Mouse (Mus musculus): ENCODE data around the gene Lingo3. TPM values are rescaled to one million over a fixed set of nuclear protein-coding genes. Genes with fewer than 3 reads are reported as not detected.
A peak's percentile ranks its signal among the peaks of the same experiment; 100 is the strongest.
"Not testable (repeated sequence)": the region's sequence is repeated elsewhere in the genome, so short reads cannot be mapped to it uniquely, and the experiment has no call there.

The Lingo3 gene
- polyA plus RNA-seq, 1 experiment from 2014 or later = 16.9 TPM

DNA sequence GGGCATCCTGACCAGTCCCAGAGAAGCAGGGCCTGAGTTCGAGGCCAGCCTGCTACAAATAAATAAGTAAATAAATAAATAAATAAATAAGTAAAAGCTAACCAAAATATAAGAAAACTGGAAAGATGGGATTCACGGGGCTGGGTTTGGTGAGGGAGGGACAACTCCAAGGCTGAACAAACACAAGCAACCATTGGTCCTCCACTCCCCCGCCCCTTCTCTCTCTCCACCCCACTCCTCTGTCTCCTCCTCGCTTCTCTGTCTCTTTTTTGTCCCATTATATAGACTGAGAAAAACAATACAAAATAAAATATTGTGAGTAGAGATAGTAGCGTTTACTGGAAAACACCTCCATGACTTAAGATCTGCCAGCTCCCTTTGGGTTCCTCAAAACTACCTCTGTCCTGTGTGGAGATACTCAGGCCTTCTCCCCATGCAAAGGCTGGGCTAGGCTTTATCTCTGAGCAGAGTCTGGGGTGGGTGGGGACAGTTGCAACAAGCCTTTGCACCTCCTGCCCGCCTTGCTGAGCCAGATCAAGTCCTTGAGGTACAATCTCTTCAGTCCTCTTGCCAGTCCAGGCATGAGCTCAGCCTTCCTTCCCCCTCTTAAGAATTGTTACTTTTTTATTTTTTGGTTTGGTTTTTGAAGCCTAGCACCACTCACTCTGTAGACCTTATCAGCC is 25.1 kb downstream of the Lingo3 start:
- ATAC-seq = no peak
- Histone ChIP-seq H3K27ac (ENCODE audit: low read length) (no peak overlapping the region), H3K4me1 (ENCODE audit: control insufficient read depth, insufficient read depth, low read length) (no peaks in the 10 kb centered on the region), H3K4me3 (ENCODE audit: low read depth, low read length) (no peak overlapping the region), H3K4me2 (ENCODE audit: low read length) (no peak overlapping the region), H3K9ac (ENCODE audit: low read depth, low read length) (no peak overlapping the region), H3K9me3 (replicated peaks; ENCODE audit: control insufficient read depth, low read length, poor library complexity, severe bottlenecking) (no peaks in the 10 kb centered on the region), H3K36me3 (ENCODE audit: control insufficient read depth, insufficient read depth, low read length) (no peaks in the 10 kb centered on the region), H3K27me3 (ENCODE audit: control insufficient read depth, insufficient read depth, low read depth, low read length) (no peaks in the 10 kb centered on the region)
- WGBS = 61% methylated on average over 6 of the region's 6 CpGs

GRCm38 (mm10) chr10:80817955-80818354 is 25.9 kb downstream of the Lingo3 start:
- H3K4me1 ChIP-seq (ENCODE audit: control insufficient read depth, insufficient read depth, low read length); H3K4me2 ChIP-seq (ENCODE audit: low read length); H3K4me3 ChIP-seq (ENCODE audit: low read depth, low read length); H3K9me3 ChIP-seq (replicated peaks; ENCODE audit: control insufficient read depth, low read length, poor library complexity, severe bottlenecking); H3K9ac ChIP-seq (ENCODE audit: low read depth, low read length); H3K36me3 ChIP-seq (ENCODE audit: control insufficient read depth, insufficient read depth, low read length); H3K27ac ChIP-seq (ENCODE audit: low read length); ATAC-seq; H3K27me3 ChIP-seq (ENCODE audit: control insufficient read depth, insufficient read depth, low read depth, low read length): not testable (repeated sequence)
- WGBS = 85% methylated on average over 7 of the region's 7 CpGs

- Histone ChIP-seq H3K36me3 (ENCODE audit: control insufficient read depth, insufficient read depth, low read length) (no peaks in the 10 kb centered on the region), H3K4me1 (ENCODE audit: control insufficient read depth, insufficient read depth, low read length) (no peaks in the 10 kb centered on the region), H3K4me3 (ENCODE audit: low read depth, low read length) (no peak overlapping the region), H3K27ac (ENCODE audit: low read length) (no peak overlapping the region), H3K4me2 (ENCODE audit: low read length) (no peak overlapping the region), H3K9me3 (replicated peaks; ENCODE audit: control insufficient read depth, low read length, poor library complexity, severe bottlenecking) (no peaks in the 10 kb centered on the region), H3K27me3 (ENCODE audit: control insufficient read depth, insufficient read depth, low read depth, low read length) (0 out of 2 replicates have a peak, but pooled peaks cover 3% of the 10 kb centered on the region), H3K9ac (ENCODE audit: low read depth, low read length) (no peak overlapping the region)
- no peak for ATAC-seq
- 83% methylated on average over 2 of the region's 2 CpGs for WGBS
Measured at GRCm38 (mm10) chr10:80817164-80817563, 26.7 kb downstream of the Lingo3 start.

GRCm38 (mm10) chr10:80816303-80816702 is 27.5 kb downstream of the Lingo3 start:
- ATAC-seq; H3K27me3 ChIP-seq (ENCODE audit: control insufficient read depth, insufficient read depth, low read depth, low read length); H3K9me3 ChIP-seq (replicated peaks; ENCODE audit: control insufficient read depth, low read length, poor library complexity, severe bottlenecking); H3K9ac ChIP-seq (ENCODE audit: low read depth, low read length); H3K4me3 ChIP-seq (ENCODE audit: low read depth, low read length); H3K27ac ChIP-seq (ENCODE audit: low read length); H3K36me3 ChIP-seq (ENCODE audit: control insufficient read depth, insufficient read depth, low read length); H3K4me1 ChIP-seq (ENCODE audit: control insufficient read depth, insufficient read depth, low read length); H3K4me2 ChIP-seq (ENCODE audit: low read length): not testable (repeated sequence)
- WGBS = 83% methylated on average over 3 of the region's 3 CpGs

GRCm38 (mm10) chr10:80814800-80815199 is 29.0 kb downstream of the Lingo3 start:
- WGBS = 57% methylated on average over 7 of the region's 7 CpGs
- Histone ChIP-seq H3K36me3 (ENCODE audit: control insufficient read depth, insufficient read depth, low read length) (no peaks in the 10 kb centered on the region), H3K9ac (ENCODE audit: low read depth, low read length) (no peak overlapping the region), H3K27ac (ENCODE audit: low read length) (no peak overlapping the region), H3K4me1 (ENCODE audit: control insufficient read depth, insufficient read depth, low read length) (no peaks in the 10 kb centered on the region), H3K27me3 (ENCODE audit: control insufficient read depth, insufficient read depth, low read depth, low read length) (peaks cover 6% of the 10 kb centered on the region; the same call in 1 of the 2 replicates), H3K4me3 (ENCODE audit: low read depth, low read length) (no peak overlapping the region), H3K4me2 (ENCODE audit: low read length) (no peak overlapping the region), H3K9me3 (replicated peaks; ENCODE audit: control insufficient read depth, low read length, poor library complexity, severe bottlenecking) (no peaks in the 10 kb centered on the region)
- ATAC-seq = no peak

DNA sequence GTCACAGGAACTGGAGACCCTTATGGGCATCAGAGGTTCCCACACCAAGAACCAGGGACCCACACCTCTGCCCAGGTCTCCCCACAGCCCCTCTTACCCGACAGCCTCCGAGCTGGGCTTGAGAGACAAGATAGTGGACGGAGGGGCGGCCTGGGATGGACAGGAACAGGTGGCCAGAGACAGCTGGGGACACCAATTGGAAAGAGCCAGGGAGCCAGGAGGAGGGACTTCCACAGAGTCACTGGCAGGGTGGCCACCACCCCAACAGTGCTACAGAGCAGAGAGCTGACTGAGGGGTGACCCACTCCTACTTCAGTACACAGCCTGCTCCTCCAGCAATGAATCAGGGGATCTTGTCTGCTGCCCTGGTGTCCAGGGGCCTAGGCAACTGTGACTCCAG is 30.5 kb downstream of the Lingo3 start, which contains the start of gene Jsrp1:
Jsrp1 (minus strand) TSS at position 133 of the 400 bp plus-strand sequence.
- ATAC-seq = no peak

DNA sequence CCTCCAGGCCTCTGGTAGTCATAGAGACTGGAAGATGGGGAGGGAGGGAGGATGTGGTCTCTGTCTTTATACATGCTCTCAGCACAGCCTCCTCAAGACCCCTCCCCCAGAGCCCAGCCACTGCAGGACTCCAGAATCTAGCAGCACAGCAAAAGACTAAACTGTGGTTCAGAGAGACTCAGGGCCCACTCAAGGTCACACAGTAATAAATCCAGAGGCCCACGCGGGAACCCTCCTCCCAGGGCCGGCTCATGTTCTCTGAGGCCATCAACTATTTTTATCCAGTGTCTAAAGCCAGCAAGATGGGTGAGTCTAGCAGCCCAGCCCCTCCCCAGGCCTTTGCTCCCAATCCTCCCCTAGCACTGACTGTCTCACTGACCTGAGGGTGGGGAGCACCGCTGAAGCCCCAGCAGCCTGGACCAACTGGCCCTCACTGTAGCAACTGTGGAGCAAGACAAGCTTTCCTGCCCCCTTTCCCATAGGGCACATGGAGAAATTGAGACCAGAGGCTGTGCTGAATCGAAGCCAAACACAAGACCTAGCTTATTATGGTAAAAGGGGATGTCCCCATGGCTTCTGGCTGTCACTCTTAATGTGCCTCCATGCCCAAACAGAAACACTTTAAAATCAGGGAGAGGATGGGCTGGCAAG is 31.3 kb downstream of the Lingo3 start:
- peaks cover 19% of the 10 kb centered on the region for H3K27me3 ChIP-seq (ENCODE audit: control insufficient read depth, insufficient read depth, low read depth, low read length)
- H3K9me3 ChIP-seq (replicated peaks; ENCODE audit: control insufficient read depth, low read length, poor library complexity, severe bottlenecking) = no peaks in the 10 kb centered on the region
- no peak for ATAC-seq
- no peak overlapping the region for H3K9ac ChIP-seq (ENCODE audit: low read depth, low read length)
- no peak overlapping the region for H3K4me3 ChIP-seq (ENCODE audit: low read depth, low read length)
- no peak overlapping the region for H3K4me2 ChIP-seq (ENCODE audit: low read length)
- H3K27ac ChIP-seq (ENCODE audit: low read length) = no peak overlapping the region
- 60% methylated on average over 5 of the region's 5 CpGs for WGBS
- no peaks in the 10 kb centered on the region for H3K36me3 ChIP-seq (ENCODE audit: control insufficient read depth, insufficient read depth, low read length)
- H3K4me1 ChIP-seq (ENCODE audit: control insufficient read depth, insufficient read depth, low read length) = peaks cover 15% of the 10 kb centered on the region

More for the DNA sequence above, 30.5 kb downstream of the Lingo3 start, which contains the start of gene Jsrp1:
- WGBS = 77% methylated on average over 4 of the region's 4 CpGs
- peaks cover 19% of the 10 kb centered on the region for H3K27me3 ChIP-seq (ENCODE audit: control insufficient read depth, insufficient read depth, low read depth, low read length)
- H3K27ac ChIP-seq (ENCODE audit: low read length) = no peak within 1 kb of the TSS
- no peaks in the 10 kb centered on the region for H3K9me3 ChIP-seq (replicated peaks; ENCODE audit: control insufficient read depth, low read length, poor library complexity, severe bottlenecking)
- no peaks in the 10 kb centered on the region for H3K36me3 ChIP-seq (ENCODE audit: control insufficient read depth, insufficient read depth, low read length)
- no peak within 1 kb of the TSS for H3K4me3 ChIP-seq (ENCODE audit: low read depth, low read length)
- peaks cover 8% of the 10 kb centered on the region for H3K4me1 ChIP-seq (ENCODE audit: control insufficient read depth, insufficient read depth, low read length)
- no peak within 1 kb of the TSS for H3K4me2 ChIP-seq (ENCODE audit: low read length)
- no peak within 1 kb of the TSS for H3K9ac ChIP-seq (ENCODE audit: low read depth, low read length)

DNA sequence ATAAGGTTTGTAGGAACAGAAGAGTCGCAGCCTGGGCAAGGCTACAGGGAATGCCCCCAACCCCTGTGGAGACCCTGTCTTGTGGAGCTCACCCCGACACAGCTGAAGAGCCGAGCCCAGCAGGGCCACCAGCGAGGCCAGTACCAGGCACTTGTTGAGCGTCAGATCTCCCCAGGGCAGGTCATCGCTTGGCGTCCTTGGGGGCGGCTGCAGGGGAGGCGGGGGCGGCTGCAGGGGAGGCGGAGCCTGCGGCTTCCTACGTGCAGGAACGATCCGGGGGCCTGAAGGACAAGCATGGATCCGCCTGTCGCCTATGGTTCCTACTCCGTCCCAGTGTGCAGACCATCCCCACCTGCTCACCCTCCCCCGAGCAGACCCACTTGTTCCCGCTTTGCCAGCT is 33.8 kb downstream of the Lingo3 start:
- WGBS = 6% methylated on average over 20 of the region's 20 CpGs
- H3K36me3 ChIP-seq (ENCODE audit: control insufficient read depth, insufficient read depth, low read length) = no peaks in the 10 kb centered on the region
- no peak overlapping the region for H3K9ac ChIP-seq (ENCODE audit: low read depth, low read length)
- peaks cover 27% of the 10 kb centered on the region for H3K4me1 ChIP-seq (ENCODE audit: control insufficient read depth, insufficient read depth, low read length)
- no peak overlapping the region for H3K4me3 ChIP-seq (ENCODE audit: low read depth, low read length)
- no peak overlapping the region for H3K4me2 ChIP-seq (ENCODE audit: low read length)
- no peak for ATAC-seq
- no peaks in the 10 kb centered on the region for H3K9me3 ChIP-seq (replicated peaks; ENCODE audit: control insufficient read depth, low read length, poor library complexity, severe bottlenecking)
- peaks cover 19% of the 10 kb centered on the region for H3K27me3 ChIP-seq (ENCODE audit: control insufficient read depth, insufficient read depth, low read depth, low read length)
- no peak overlapping the region for H3K27ac ChIP-seq (ENCODE audit: low read length)

- Histone ChIP-seq H3K4me1 (ENCODE audit: control insufficient read depth, insufficient read depth, low read length) (peaks cover 27% of the 10 kb centered on the region), H3K4me2 (ENCODE audit: low read length) (peak overlapping the region; percentile 37), H3K9me3 (replicated peaks; ENCODE audit: control insufficient read depth, low read length, poor library complexity, severe bottlenecking) (no peaks in the 10 kb centered on the region), H3K9ac (ENCODE audit: low read depth, low read length) (peak overlapping the region; percentile 39), H3K27me3 (ENCODE audit: control insufficient read depth, insufficient read depth, low read depth, low read length) (peaks cover 19% of the 10 kb centered on the region), H3K36me3 (ENCODE audit: control insufficient read depth, insufficient read depth, low read length) (peaks cover 5% of the 10 kb centered on the region; the same call in 1 of the 2 replicates), H3K4me3 (ENCODE audit: low read depth, low read length) (peak overlapping the region; percentile 9; the same call in 1 of the 2 replicates), H3K27ac (ENCODE audit: low read length) (no peak overlapping the region)
- 8% methylated on average over 18 of the region's 18 CpGs for WGBS
- no peak for ATAC-seq
Measured at GRCm38 (mm10) chr10:80808985-80809632, 34.7 kb downstream of the Lingo3 start.

Data from midbrain, embryonic 16.5 days (tissue).